Mouse (Mus musculus) spleen, embryonic (tissue): ENCODE data around the gene 4930535I16Rik.

Experiments used
- CTCF ChIA-PET: fragments of 350-600 bp; sonication (Branson Sonifier 250); formaldehyde crosslinking; loops from one replicate; lab custom pipeline; 2022; lab: Charles Lee

Gene 4930535I16Rik

DNA sequence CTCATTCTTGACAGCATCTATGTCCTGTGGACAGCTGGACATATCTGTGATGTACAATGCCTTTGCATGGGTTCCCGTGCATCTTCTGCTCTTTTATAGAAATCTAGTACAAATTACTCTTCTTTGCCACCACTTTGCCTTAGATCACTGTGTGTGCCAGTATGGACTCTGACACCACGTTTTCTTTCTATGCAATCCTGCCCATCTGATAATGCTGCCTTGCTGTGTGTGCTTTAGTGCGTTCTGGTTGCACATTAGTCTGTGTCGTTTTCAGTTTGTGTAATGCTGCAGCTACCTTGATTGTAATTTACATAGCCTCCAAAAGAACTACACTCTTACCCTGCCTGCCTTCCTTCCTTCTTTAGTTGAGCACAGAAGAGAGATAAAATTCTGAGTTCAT lies 6.3 kb downstream of the 4930535I16Rik start:
- CTCF ChIA-PET = no interaction called here

DNA sequence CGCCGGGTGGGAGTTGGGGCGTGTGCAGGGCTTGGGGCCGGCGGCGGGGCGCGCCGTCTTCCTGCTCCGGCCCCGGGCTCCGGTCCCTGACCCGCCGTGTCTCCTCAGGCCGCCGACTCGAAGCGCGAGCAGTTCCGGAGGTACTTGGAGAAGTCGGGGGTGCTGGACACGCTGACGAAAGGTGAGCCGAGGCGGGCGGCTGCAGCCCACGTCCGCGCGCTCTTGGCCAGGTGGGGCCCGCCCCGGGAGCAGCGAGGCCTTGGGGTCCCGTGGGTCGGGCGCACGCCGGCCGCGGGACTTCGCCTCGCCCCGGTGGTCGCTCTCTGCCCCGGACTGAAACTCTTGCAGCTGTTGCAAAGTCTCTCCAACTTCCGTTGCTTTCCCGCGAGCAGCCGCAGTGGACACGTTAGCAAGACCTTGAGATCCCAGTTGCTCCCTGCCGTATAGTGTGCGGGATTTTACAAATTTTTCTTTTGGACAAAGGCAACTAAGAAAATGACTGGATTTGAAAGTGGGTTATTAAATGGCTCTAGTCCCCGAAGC lies 12.6 kb downstream of the 4930535I16Rik start:
- CTCF ChIA-PET = interaction anchor here (0.6 to 0.7 kb wide), 2 partner anchors 161 to 775 kb away, joined by 6 to 8 read pairs; no protein-coding TSS in a partner anchor

DNA sequence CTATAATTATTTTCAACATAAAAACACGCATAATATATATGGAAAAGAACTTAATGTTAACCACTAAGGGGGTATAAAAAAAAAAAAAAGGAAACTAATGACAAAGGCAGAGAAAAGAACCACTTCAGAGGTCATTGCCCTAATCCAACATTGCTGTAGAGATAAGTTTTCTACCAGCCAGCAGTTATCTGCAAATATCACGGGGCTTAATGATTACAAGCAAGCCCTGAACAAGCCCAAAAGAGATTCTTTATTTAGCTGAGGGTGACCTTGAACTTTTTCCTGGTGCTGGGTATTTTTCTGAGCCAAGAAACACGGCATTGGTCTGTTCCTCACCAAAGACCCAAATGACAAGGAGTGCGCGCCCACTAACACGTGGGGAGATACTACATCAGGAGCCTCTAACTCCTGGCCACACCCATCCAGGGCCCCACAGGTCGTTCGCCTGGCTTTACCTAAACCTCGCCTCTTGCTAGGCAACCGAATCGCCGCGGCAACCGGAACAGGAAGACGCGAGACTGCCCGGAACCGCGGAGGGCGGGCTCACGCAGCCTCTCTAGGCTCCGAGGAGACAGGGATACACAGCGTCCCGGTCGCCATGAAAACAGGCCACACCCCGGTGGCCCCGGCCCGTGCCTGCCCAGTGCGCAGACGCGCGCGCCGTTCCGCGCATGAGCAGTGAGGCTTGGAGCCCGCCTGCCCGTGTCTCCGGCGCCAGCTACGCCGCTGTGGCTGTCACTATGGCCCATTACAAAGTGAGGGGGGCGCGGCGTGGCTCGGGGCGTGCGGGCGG lies 13.3 kb downstream of the 4930535I16Rik start, which contains the start of gene Mycbp:
Gene Mycbp, plus strand, starts transcription at position 500 of the 793 bp plus-strand sequence.
- CTCF ChIA-PET = interaction anchor here (0.7 kb wide), 1 partner anchor 160 kb away, joined by 8 read pairs; no protein-coding TSS in a partner anchor

DNA sequence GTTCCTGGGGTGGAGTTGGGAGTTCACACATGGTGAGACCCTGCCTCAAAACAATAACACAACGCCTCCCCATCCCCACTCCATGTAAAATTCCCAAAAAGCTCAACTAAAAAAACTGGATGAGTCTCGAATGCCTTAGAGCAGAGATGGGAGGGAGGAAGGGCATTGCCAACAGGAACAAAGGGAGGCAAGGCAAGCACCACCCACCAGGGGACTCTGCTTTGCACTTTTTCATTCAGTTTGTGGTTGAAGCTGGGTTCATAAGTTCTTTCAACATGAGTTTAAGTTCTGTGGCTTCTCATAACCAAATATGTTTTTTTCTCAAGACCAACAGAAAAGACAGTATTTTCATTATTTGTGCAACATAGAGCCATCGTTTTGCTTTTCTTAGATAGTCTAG lies 14.4 kb downstream of the 4930535I16Rik start:
- CTCF ChIA-PET = no interaction called here

DNA sequence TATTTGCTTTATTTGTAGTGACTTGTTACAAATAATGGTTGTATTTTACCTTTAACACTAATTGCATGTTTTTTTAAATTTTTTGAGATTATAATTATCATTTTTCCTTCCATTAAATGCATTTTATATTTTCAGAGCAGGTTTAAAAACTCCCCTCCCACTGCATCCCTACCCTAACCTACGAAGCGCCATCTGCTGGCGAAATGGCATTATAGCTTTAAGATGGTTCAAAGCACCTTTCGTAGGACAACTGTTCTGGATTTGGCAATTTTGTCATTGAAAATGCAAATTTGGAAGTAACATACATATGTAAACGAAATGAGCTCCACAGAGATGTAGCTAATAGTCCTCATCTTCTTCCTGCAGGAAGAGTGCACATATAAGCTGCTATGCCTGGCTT lies 19.1 kb downstream of the 4930535I16Rik start:
- CTCF ChIA-PET = interaction anchor here (0.6 kb wide), 1 partner anchor 785 kb away, joined by 3 read pairs; no protein-coding TSS in a partner anchor

DNA sequence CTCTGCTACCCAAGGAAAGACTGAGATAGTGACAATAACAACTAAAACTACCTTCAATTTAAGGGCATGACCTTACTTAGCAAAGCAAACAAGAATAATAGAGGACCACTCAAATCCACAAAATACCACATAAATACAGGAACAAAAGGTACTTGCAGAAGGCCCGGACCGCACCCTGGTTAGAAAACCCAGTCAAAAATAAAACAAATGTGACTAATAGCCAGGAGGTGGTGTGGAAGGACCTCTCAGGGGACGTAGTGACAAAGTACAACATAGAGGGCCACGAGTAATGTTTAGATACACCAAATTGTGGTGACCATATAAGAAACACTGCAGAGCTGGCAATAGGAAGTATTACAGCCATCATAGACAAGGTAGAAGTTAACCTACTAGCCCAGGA lies 23.5 kb downstream of the 4930535I16Rik start:
- CTCF ChIA-PET = no interaction called here

DNA sequence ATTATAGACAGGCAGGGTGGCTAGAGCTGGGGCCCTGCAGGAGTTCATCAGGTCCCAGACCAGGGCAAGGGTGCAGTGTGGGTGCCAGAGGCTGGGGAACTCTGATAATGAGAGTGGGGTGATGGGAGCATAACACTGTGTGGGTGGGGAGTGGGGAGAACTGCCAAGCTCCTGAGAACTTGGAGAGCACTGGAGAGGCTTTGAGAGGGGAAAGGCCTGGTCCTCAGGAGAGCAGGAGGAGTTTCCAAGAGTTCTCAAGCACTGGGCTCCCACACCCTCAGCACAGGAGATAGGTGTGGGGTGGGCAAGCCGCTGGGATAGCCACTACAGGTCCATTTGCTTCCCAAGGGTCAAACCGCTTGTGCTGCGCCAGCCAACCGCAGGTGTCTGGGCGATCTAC lies 24.1 kb downstream of the 4930535I16Rik start:
- CTCF ChIA-PET = no interaction called here
